Mouse (Mus musculus): ENCODE data around the gene Slc31a2.

DNA sequence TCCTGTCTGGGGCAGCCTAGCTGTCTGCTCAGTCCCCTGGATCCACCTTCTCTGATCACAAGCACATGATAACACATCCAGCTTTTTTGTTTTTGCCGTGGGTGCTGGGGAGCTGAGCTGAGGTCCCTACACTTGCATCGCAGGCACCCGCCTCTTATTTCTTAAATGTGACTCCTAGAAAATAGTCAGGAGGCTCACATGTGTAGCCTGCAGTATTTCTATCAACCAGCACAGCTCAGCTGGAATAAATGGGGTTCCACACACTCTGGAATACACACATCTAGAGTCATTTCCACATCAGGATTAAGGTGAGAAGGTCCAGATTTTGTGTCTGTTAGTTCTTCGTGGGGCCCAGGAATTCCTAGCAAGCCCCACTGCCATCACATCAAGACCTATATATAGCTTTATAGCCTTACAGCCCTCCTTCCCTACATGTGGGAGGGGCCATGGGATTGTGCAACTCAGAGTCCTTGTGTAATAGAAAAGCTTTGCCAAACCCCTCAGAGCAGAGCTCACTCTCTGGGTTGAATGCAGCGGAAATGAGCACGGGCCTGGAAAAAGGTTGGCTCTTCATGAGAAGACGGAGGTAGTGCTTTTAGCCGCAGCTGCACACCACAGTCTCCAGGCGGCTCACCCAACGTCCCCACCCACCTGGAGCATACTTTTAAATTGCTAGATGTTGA, 2.9 kb downstream of the Slc31a2 start:
- TF ChIP-seq POLR2A (IDR thresholded peaks at IDR 0.05; ENCODE audit: control insufficient read depth, low read depth, low read length) = no peak
- TF ChIP-seq CTCF (IDR thresholded peaks at IDR 0.05; ENCODE audit: control insufficient read depth, insufficient read depth, insufficient replicate concordance, low read depth, low read length) = no peak
